Mouse (Mus musculus): ENCODE data around the gene Tdrd3.

Tdrd3 gene

GRCm38 (mm10) chr14:87567626-87568446 is 151.4 kb downstream of the Tdrd3 start:
- peak; percentile 18 for DNase-seq

DNA sequence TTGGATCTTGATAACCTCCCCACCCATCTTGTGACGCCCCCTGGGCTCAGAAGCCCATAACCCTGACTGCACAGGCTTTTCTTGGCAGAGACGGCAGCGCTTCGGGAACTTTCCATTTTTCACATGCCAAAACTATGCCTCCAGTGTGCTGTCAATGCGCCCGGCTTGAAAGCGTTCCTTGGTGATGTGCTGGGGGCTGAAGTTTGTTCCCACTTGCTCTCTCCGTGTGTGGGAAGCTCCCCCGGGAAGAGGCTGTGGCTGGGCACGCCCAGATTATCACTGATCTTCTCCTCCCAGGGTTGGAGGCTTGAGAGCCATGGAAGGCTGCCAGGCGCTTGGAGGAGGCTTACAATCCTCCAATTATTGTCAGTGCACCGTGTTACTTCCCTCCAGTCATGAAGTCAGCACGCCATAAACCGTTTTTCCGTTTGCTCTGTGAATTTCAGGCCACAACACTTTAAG is 152.0 kb downstream of the Tdrd3 start:
- DNase-seq = peak; percentile 65

GRCm38 (mm10) chr14:87569471-87569870 is 153.0 kb downstream of the Tdrd3 start:
- no peak for DNase-seq

- DNase-seq = no peak
Measured at GRCm38 (mm10) chr14:87572453-87572852, 156.0 kb downstream of the Tdrd3 start.

DNA sequence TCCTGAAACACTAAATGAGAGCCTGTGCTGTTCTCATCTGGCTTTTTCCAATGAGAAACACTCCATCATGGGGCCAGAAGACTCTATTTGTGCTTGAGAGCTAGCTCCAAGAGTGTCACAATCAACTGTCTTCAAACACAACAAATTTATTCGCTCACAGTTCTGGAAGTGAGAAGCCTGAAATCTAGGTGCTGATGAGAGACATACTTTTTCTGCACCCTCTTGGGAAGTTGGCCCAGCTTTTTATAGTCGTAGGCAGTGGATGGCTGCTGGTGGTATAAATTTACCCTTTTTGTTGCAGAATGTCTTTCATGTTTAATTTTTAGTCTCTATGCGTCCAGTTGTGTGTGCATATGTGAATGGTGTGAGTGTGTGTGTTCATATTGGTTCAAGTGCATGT is 166.2 kb downstream of the Tdrd3 start:
- peak; percentile 11 for DNase-seq
